Mouse (Mus musculus): Measurements from ENCODE around the gene Nup107.
"Not testable (repeated sequence)": the region's sequence is repeated elsewhere in the genome, so short reads cannot be mapped to it uniquely, and the experiment has no call there.

Gene Nup107

DNA sequence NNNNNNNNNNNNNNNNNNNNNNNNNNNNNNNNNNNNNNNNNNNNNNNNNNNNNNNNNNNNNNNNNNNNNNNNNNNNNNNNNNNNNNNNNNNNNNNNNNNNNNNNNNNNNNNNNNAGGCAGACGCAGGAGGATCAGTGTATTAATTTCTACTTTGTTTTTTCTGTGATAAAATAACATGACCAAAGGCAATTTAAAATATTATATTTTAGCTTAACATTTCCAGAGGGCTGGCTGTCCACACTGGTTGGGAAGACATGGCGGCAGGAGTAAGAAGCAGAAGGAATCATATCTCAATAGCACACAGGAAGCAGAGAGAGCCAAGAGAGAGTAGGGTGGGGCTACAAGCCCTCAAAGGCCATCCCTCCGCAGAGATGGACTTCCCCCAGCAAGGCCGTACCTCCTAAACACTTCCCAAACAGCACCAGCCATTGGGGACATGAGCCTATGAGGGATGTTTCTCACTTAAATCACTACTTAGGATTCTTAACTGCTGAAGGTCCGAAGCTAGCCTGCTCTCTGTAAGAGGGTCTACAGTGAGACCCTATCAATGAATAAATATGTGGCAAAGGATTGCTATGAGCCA is 68.3 kb downstream of the Nup107 start:
- DNase-seq (ENCODE audit: low spot score in 2 of 2) = no peak

DNA sequence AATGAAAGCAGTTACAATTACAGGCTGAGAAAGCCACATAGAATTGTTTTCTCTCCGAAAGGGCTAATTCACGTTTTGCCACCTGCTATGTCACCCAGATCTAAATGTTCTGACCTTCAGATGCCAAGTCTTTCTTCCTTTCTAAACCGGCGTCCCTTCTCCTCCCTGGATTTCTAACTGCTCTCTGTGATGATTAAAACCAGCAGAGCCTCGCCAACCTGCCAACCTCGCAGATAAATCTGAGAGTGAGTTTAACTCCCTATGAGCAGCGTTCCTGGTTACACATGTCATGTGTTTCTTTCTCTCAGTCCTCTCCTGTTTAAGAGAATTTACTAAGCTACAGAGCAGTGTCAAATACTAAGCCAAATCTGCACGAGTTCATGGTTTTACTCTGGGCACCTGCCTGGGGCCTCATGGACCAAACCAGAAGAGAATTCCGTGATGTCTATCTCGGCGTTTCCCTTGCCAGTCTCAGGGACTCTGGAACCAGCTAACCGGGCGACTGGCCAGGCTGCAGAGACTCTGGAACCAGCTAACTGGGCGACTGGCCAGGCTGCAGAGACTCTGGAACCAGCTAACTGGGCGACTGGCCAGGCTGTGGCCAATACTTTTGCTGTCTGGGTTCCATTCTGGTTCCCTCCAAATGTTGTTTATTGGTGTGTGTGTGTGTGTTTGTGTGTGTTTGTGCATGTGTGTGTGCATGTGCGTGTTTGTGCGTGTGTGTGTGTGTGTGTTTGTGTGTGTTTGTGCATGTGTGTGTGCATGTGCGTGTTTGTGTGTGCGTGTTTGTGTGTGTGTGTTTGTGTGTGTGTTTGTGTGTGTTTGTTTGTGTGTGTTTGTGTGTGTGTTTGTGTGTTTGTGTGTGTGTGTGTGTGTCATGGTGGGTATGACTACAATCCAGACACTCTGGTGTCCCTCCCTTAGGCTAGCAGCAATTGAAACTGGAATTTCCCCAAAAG is 74.1 kb downstream of the Nup107 start:
- peak; percentile 37 to 48 for DNase-seq (ENCODE audit: low spot score in 2 of 2)

DNA sequence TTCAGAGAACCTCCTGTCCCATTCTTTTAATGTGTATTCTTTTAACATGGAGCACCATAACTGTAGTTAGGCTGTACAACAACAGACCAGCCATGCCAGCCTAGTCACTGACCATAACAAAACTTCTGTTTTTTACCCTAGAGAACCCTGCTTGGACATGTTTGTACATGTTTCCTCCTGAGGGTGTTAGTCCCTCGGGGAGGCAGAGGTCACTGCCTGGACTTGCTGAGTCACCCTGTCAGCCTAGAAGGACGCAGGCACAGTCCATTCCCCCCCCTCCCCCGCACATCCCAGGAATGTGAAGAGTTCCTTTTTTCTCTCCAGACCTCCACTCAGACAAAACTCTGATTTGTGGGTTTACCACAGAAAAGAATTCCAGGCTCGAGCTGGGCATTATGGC is 74.9 kb downstream of the Nup107 start:
- no peak for DNase-seq (ENCODE audit: low spot score in 2 of 2)

DNA sequence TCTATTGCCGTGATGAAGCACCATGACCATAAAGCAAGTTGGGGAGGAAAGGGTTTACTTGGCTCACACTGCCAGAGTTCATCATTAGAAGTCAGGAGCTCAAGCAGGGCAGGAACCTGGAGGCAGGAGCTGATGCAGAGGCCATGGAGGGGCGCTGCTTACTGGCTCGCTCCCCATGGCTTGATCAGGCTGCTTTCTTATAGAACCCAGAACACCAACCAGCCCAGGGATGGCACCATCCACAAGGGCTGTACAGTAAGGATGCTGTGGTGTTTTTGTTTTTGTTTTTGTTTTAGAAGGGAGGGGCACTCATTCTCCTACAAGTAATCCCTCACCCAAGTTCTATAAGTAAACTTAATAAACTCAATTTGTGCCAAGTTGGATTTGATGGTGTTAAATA is 75.8 kb downstream of the Nup107 start:
- no peak for DNase-seq (ENCODE audit: low spot score in 2 of 2)

DNA sequence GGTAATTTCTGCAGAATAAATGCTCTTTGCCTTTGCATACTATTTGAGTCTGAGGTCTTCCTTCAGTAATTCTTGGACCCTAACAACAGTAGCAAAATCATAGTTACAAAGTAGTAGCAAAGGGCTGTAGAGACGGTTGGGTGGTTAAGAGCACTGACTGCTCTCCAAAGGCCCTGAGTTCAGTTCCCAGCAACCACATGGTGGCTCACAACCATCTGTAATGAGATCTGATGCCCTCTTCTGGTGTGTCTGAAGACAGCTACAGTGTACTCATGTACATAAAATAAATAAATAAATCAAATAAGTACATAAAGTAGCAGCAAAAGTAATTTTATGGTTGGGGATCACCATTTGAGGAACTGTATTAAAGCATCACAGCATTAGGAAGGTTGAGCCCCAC is 76.9 kb downstream of the Nup107 start:
- not testable (repeated sequence) for DNase-seq (ENCODE audit: low spot score in 2 of 2)

DNA sequence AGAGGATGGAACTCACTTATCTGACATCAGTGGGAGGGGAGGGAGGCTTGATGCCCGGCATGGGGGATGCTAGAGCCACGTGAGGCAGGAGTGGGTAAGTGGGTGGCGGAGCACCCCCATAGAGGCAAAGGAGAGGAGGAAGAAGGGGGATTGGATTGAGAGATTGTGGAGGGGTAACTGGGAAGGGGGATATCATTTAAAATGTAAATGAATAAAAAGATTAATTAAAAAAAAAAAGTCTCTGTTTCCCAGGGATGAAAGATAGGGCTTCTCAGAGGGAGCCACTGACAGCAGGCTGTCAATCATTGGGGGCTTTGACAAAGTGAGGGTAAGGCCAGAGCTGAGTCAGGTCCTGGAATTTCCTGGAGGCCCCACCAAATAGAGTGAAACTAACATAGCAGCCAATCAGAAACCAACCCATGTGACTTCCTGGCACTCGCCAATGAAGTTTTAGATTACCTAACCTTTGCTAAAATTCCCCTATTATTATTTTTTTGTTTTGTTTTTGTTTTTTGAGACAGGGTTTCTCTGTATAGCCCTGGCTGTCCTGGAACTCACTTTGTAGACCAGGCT is 77.5 kb downstream of the Nup107 start:
- no peak for DNase-seq (ENCODE audit: low spot score in 2 of 2)

DNA sequence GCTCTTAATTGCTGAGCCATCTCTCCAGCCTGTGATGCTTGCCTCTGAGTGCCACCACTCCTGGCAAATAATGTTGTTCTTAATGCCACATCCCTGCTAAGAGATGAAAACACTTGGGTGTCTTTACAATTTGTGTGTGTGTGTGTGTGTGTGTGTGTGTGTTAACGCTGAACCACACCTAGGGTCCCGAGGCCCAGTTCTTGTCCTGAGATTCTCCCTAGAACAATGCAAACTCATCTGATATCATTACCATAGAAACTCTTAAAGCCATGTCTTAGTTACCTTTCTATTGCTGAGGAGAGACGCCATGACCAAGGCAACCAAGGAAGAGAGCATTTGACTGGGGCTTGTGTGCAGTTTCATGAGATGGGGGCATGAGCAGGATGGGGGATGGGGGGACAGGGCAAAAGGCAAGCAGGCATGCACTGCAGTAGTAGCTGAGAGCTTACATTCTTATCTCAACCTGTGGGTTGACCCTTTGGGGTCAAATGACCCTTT is 78.4 kb downstream of the Nup107 start:
- no peak for DNase-seq (ENCODE audit: low spot score in 2 of 2)

DNA sequence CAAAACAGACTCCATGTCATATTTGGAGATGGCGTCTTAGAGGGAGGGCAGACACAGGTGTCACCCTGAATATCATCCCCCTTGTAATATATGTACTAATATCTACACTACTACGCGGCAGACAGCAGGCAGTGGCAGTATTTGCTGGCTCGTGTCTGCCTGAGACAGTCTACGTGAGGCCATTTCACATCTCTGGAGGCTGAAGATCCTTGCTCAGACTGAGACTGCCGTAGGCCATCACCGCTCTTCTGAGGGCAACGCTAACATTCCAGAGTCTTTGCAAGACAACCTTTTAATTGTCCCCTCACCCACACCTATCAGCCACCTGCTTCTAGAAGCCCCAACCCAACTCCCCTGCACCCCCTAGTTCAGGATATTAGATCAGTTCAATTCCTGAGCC is 79.0 kb downstream of the Nup107 start:
- no peak for DNase-seq (ENCODE audit: low spot score in 2 of 2)

DNA sequence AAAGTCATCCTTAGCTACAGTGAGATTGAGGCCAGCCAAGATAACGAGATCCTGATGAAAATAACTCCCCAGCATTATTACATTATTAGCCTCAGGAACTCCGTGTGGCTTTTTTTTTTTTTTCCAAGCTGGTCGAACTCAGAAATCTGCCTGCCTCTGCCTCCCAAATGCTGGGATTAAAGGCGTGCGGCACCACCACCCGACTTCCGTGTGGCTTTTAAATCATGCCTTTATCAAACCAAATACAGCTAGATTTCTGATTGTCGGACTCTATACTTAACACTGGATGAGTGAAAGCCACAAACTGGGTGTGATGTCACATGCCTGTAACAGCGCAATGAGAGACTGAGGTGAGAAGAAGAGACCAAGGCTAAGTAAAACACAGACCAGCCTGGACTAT is 79.6 kb downstream of the Nup107 start:
- DNase-seq (ENCODE audit: low spot score in 2 of 2) = no peak

DNA sequence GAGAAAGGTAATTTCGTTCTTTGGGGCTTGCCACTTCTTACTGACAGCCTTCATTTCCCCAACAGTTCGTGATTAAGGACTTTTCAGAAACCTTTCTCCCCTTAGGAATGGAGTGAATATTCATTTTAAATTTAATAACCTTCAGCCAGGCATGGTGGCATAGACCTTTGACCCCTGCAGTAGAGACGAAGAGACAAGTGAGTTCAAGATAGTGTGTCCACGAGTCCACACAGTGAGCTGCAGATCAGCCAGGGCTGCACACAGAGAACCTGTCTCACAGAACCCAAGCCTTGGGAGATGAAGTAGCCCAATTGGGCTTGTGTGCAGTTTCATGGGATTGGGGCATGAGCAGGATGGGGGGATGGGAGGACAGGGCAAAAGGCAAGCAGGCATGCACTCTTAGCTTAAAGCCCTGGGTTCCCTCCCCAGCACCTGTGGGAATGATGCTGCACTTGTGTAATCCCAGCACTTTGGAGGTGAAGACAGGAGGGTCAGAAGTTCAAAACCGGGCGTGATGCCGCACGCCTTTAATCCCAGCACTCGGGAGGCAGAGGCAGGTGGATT is 80.2 kb downstream of the Nup107 start:
- DNase-seq (ENCODE audit: low spot score in 2 of 2) = no peak

DNA sequence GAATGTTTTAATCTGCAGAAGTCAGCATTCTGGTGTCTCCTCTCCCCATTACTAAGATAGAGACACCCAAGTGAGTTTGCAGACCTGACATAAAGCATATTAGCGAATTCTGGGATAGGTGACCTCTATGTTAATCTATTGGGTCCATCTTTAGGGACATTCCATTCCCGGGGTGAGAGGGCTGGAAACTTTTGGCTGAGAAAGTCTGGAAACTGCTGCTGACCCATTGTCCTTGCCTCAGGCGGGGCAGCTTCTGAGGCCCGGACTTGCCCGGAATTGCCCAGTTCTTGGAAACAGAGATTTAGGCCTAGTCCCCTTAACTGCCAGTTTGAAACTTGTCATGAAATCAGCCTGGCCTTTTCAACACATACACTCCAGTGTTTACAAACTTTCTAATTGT is 81.1 kb downstream of the Nup107 start:
- DNase-seq (ENCODE audit: low spot score in 2 of 2) = no peak

DNA sequence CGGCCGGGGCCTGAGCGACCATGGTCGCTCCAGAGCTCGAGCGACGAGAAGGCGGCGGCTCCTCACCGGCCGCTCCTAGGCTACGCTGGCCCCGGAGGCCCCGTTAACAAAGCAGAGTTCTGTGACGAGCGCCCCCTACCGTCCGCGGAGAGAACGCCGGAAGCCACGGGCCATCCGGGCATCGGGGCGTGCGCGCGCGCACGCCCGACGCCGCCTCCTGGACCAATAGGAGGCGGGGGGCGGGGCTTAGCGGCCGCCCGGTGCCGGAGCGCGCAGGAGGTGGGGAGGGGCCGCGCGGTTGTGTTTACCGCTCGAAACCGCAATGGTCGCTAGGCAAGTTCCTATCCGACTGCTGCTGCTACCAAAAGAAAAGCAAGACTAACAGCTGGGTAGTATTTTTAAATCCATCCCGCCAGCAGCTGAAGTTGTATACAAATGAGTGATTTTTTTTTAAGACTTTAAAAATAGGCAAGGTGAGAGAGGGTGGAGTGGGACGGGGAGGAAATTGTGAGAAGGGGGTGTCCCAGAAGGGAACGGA is 81.8 kb downstream of the Nup107 start, which contains the start of gene Mdm2:
Gene Mdm2 (minus strand): TSS at position 155 of the 538 bp plus-strand sequence.
- DNase-seq (ENCODE audit: low spot score in 2 of 2) = peak; percentile 96 to 98

DNA sequence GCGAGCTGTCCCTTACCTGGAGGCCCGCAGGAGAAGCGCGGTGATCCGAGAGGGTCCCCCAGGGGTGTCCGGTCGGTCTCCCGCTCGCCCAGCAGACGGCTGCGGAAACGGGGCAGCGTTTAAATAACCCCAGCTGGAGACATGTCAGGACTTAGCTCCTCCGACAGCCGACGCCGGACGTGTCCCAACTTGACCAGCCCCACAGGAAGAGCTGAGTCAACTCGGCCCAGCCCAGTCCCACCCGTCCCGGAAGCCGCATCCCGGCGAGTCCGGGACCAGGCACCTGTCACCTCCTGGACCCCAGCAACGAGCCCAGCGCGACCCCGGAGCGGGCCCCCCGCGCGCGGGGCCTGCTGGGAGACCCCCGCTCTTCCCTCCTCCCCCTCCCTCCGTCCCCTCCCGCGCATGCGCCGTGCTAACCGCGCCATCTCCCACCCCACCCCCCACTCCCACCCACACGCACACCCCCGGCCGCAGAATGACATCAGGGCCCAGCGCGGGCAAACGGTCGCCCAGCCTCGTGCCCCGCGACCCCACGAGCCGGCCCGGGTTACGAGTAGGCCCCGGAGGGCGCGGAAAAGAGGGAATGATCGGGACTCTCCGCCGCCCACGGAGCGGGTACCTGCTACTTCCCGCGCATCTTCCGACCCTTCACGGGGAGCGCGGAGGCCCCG is 82.4 kb downstream of the Nup107 start:
- DNase-seq (ENCODE audit: low spot score in 2 of 2) = peak; percentile 55 to 69

DNA sequence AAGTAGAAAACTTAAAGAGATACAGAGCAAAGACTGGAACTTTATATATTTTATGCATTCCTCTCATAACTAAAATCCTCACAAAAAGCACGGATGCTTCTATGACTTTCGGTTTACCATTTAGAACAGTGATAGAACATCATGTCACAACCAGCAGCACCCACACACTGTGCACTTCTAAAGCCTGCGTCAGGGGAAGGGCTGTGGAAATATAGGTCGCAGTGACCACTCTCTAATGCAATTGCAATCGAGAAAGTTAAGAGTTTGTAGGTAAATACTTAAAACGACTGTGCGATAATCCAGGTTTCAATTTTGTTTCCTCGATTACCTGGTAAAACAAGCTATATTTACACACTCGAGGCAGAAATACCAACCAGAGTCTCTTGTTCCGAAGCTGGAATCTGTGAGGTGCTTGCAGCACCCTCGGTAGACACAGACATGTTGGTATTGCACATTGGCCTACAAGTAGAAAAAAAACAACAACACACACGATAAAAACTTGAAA is 83.1 kb downstream of the Nup107 start:
- no peak for DNase-seq (ENCODE audit: low spot score in 2 of 2)

DNA sequence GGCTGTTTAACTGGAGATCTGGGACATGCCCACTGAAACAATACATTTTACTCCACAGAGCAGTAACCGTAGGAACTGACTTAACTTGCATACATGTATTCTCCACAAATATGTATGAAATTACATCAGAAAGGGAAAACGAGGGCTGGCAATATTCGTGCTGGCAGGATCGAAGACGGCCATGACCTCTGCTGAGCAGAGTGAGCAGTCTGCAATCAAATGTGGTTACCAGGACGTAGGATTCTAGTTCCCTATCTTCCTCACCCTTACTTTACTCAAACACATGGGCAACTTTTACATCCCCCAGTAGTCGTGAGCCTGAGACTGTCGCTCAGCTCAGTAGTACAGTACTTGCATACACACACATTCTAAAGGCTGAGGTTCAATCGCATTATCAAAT is 83.6 kb downstream of the Nup107 start:
- no peak for DNase-seq (ENCODE audit: low spot score in 2 of 2)

DNA sequence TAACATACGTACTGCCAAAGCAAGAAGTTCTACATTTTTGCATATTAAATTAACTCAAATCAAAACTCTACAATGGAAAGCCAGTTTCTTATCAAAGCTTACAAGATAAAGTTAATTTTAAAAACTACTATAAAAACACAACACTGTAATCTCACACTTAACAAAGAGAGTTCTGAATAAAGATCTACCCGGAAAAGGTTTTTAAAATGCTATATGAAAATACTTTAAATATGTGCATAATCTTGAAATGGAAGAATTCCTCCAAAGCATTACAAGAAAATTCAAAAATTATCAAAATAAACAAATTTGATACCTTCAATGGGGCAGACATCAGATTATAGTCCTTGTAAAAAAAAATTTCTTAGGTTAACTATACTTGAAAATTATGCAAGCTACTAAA is 84.1 kb downstream of the Nup107 start:
- DNase-seq (ENCODE audit: low spot score in 2 of 2) = no peak

DNA sequence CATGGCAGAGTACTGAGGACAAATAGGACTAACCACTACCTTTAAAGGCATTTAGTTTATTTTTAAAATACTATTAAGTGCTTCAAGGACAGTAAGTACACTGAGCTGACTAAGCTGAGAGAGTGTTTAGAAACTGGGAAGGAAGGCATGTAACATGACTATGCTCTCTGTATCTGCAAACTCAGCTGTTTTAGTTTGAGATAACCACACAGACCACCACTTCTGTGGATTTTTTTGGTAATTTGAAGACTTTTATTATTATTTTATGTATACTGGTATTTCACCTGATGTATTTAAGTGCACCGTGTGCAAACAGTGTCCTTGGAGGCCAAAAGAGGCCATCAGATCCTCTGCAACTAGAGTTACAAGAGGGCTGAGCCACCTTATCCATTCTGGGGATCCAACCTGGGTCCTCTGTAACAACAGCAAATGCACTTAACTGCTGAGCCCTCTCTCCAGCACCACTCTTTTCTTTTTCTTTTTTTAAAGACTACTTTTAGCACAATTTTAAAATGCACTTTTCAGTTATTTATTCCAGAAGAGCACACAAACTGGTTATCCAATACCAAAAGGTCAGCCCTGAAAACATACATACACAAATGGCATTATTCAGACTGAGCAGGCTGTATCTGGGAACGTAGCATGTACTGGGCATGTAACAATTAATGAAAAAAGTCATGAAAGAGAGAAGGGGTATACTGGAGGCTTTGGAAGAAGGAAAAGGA is 85.2 kb downstream of the Nup107 start:
- DNase-seq (ENCODE audit: low spot score in 2 of 2) = no peak

DNA sequence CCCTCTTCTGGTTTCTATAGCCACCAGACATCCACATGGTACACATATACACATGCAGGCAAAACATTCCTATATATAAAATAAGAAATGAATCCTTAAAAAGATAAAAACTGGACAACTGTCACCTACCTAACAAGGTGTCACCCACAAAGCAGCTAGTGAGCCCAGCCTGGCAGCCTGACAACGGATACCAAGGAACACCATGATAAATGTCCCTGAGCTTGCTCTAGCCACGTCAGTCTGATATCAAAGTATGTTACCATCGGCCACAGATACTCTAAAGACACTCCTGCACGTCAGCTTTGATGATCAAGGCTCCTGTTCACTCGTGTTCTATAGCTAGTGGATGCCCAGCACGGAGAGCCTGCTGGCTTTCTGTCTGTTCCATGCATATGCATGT is 86.1 kb downstream of the Nup107 start:
- DNase-seq (ENCODE audit: low spot score in 2 of 2) = no peak

DNA sequence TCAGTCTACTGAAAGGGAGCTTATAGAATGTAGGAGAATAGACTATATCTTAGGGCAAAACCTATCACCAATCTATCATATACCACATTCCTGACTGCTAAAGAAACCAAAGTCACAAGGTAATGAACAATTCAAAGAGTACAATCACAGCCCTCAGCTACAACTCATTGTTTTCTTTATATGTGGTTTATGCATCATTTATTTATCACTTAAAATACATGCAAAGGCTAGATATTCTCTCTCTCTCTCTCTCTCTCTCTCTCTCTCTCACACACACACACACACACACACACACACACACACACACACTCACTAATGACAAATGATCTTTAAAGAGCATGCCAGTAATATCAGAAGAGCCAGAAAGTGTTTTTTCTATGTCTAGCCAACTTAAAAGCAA is 86.7 kb downstream of the Nup107 start:
- no peak for DNase-seq (ENCODE audit: low spot score in 2 of 2)

DNA sequence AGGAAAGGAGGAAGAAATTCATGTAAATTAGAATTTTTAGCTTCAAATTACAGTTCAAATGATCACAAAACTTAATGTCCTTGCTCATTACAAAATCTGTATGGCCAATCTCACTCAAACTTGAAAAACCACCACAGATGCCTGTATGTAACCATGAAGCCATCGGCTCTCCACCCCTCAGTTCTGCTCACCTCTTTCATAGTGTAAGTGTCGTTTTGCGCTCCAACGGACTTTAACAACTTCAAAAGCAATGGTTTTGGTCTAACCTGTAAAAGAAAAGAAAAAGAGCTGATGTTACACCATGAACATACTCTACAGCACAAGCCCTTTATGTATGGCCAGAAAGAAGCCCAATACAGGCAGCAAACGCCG is 87.6 kb downstream of the Nup107 start:
- no peak for DNase-seq (ENCODE audit: low spot score in 2 of 2)

All from right cerebral cortex, adult 2 months (tissue).